Mouse (Mus musculus): ENCODE results near the gene 4930548H24Rik.
A peak's percentile ranks its signal among the peaks of the same experiment; 100 is the strongest.
"Not testable (repeated sequence)": the region's sequence is repeated elsewhere in the genome, so short reads cannot be mapped to it uniquely, and the experiment has no call there.

Gene 4930548H24Rik

GRCm38 (mm10) chr5:31485440-31485839 is at the start of gene 4930548H24Rik:
Gene 4930548H24Rik (plus strand): TSS chr5:31485740.
- DNase-seq = no peak

GRCm38 (mm10) chr5:31451336-31451735 is 34.2 kb upstream of the 4930548H24Rik start:
- DNase-seq = no peak

GRCm38 (mm10) chr5:31451878-31452561 is 33.5 kb upstream of the 4930548H24Rik start, which contains the start of gene Zfp512:
Gene Zfp512 (plus strand): TSS chr5:31452431.
- peak; percentile 96 to 98 for DNase-seq

- no peak for DNase-seq
Observed at GRCm38 (mm10) chr5:31452562-31452878, 33.0 kb upstream of the 4930548H24Rik start.

GRCm38 (mm10) chr5:31452886-31453410 is 32.6 kb upstream of the 4930548H24Rik start:
- DNase-seq = no peak

- DNase-seq = no peak
Observed at GRCm38 (mm10) chr5:31467798-31468197, 17.7 kb upstream of the 4930548H24Rik start.

GRCm38 (mm10) chr5:31469711-31470110 is 15.8 kb upstream of the 4930548H24Rik start:
- no peak for DNase-seq

- DNase-seq = peak in 1 of 2 experiments; percentile 58
Observed at GRCm38 (mm10) chr5:31470334-31470733, 15.2 kb upstream of the 4930548H24Rik start.

- no peak for DNase-seq
Observed at GRCm38 (mm10) chr5:31480536-31480935, 5.0 kb upstream of the 4930548H24Rik start.

GRCm38 (mm10) chr5:31487889-31488288 is 2.3 kb downstream of the 4930548H24Rik start:
- no peak for DNase-seq

GRCm38 (mm10) chr5:31489116-31489769 is 3.7 kb downstream of the 4930548H24Rik start:
- no peak for DNase-seq

GRCm38 (mm10) chr5:31492031-31492430 is 6.5 kb downstream of the 4930548H24Rik start:
- no peak for DNase-seq

GRCm38 (mm10) chr5:31494513-31495297 is 9.2 kb downstream of the 4930548H24Rik start, which contains the start of gene Gpn1:
Gene Gpn1 (plus strand): TSS chr5:31494741.
- peak; percentile 94 to 97 for DNase-seq

- no peak for DNase-seq
Observed at GRCm38 (mm10) chr5:31504843-31505242, 19.3 kb downstream of the 4930548H24Rik start.

GRCm38 (mm10) chr5:31512481-31512880 is 26.9 kb downstream of the 4930548H24Rik start:
- DNase-seq = no peak

- no peak for DNase-seq
Observed at GRCm38 (mm10) chr5:31520556-31520955, 35.0 kb downstream of the 4930548H24Rik start.

GRCm38 (mm10) chr5:31526354-31527116 is 41.0 kb downstream of the 4930548H24Rik start, which contains the start of gene Slc4a1ap:
Gene Slc4a1ap (plus strand): TSS chr5:31526995.
- peak; percentile 75 to 81 for DNase-seq

GRCm38 (mm10) chr5:31527117-31527680 is 41.7 kb downstream of the 4930548H24Rik start:
- no peak for DNase-seq

GRCm38 (mm10) chr5:31527707-31528106 is 42.2 kb downstream of the 4930548H24Rik start, which contains the start of gene Supt7l:
Gene Supt7l (minus strand): TSS chr5:31527807.
- not testable (repeated sequence) for DNase-seq

- no peak for DNase-seq
Observed at GRCm38 (mm10) chr5:31528560-31528959, 43.0 kb downstream of the 4930548H24Rik start.

GRCm38 (mm10) chr5:31535228-31535627 is 49.7 kb downstream of the 4930548H24Rik start:
- DNase-seq = no peak

Measured in kidney, postnatal 25 days (tissue).